Mouse (Mus musculus): ENCODE data around the gene Creg1. TPM values are rescaled to one million over a fixed set of nuclear protein-coding genes. Genes with fewer than 3 reads are reported as not detected.

The Creg1 gene
- polyA plus RNA-seq, 1 experiment = not detected

DNA sequence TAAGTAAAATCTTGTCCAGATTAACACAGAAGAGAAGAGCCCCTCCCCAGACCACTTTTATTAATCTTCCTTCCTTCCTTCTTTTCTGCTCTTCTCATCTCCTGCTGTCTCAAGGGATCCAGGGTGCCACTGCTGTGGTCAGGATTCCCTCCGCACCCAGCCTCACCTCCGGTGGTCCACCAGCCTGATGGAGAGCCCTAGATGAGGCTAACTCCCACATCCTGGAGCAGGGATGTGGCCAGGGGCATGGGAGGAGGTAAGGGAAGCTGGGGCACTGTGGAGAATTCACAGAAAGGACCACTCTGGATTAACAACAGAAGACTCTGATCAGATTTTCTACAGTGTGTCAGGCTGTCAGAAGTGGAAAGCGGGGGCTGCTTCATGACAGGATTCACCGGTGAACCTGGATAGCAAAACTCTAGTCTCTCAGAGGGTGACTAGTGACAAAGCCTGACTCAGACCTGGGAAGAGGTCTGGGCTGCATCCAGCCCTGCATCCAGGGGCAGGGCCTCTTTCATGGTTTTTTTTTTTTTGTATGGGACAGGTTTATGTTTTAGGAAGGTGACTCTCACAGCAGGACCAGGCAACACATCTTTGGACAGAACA is 38.4 kb upstream of the Creg1 start:
- no peaks in the 10 kb centered on the region for H3K4me1 ChIP-seq (ENCODE audit: control insufficient read depth, insufficient read depth, low read length)
- no peak for TF ChIP-seq CTCF (IDR thresholded peaks at IDR 0.05; ENCODE audit: insufficient read depth, low read depth, low read length)
- no peak for TF ChIP-seq POLR2A (IDR thresholded peaks at IDR 0.05; ENCODE audit: insufficient read depth, low read depth, low read length)
- H3K4me3 ChIP-seq (ENCODE audit: insufficient read depth, low read depth, low read length) = no peak overlapping the region
- no peak overlapping the region for H3K27ac ChIP-seq (ENCODE audit: insufficient read depth, low read depth, low read length)
- 95% methylated on average over 4 of the region's 4 CpGs for WGBS

DNA sequence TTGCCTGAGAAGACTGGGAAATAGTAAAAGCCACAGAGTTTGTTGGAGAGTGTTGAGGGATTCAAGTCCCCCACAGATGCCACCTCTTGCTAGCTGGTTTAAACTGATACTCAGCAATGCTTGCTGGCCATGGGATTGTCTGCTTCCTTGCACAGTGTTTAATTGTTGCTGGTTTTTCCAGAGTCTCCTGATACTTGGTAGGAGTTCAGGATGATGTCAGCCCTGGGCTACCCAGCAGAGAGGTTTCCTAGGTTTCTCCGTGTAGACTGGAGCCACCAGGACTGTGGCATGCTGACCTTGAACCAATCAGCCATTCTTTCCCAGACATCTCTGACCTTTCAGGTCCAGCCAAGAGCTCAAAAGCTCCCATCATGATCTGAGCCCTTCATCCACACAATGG is 36.6 kb upstream of the Creg1 start:
- TF ChIP-seq POLR2A (IDR thresholded peaks at IDR 0.05; ENCODE audit: insufficient read depth, low read depth, low read length) = no peak
- TF ChIP-seq CTCF (IDR thresholded peaks at IDR 0.05; ENCODE audit: insufficient read depth, low read depth, low read length) = no peak
- H3K27ac ChIP-seq (ENCODE audit: insufficient read depth, low read depth, low read length) = no peak overlapping the region
- no peak overlapping the region for H3K4me3 ChIP-seq (ENCODE audit: insufficient read depth, low read depth, low read length)
- WGBS = 56% methylated on average over 1 of the region's 1 CpGs
- H3K4me1 ChIP-seq (ENCODE audit: control insufficient read depth, insufficient read depth, low read length) = no peaks in the 10 kb centered on the region

DNA sequence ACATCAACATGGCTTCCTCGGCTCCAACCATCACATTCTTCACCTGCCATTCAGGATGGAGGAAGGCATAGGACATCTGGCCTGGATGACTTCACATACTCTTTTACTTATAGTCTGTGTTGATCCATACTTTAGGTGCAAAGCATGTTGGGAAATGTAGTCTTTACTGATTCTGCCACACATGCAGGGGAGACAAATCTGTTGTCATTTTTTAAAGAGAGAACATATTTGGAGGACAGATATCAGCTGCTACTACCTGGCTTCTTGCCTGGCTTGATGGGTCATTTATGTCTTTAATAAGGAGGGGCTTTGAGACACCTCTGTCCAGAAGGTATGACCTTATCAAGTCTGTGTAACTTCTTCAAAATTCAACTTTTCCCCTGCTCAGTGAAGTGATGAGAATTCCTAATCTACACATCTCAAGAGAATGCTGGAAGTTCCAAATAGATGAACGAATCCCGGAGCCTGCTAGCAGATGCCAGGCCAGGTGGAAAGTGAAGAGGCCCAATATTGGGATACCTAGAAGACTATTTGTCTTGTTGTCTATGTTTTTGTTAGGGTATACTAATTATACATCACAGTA is 35.4 kb upstream of the Creg1 start:
- H3K27ac ChIP-seq (ENCODE audit: insufficient read depth, low read depth, low read length) = no peak overlapping the region
- no peak overlapping the region for H3K4me3 ChIP-seq (ENCODE audit: insufficient read depth, low read depth, low read length)
- 98% methylated on average over 3 of the region's 3 CpGs for WGBS
- no peak for TF ChIP-seq CTCF (IDR thresholded peaks at IDR 0.05; ENCODE audit: insufficient read depth, low read depth, low read length)
- H3K4me1 ChIP-seq (ENCODE audit: control insufficient read depth, insufficient read depth, low read length) = no peaks in the 10 kb centered on the region

DNA sequence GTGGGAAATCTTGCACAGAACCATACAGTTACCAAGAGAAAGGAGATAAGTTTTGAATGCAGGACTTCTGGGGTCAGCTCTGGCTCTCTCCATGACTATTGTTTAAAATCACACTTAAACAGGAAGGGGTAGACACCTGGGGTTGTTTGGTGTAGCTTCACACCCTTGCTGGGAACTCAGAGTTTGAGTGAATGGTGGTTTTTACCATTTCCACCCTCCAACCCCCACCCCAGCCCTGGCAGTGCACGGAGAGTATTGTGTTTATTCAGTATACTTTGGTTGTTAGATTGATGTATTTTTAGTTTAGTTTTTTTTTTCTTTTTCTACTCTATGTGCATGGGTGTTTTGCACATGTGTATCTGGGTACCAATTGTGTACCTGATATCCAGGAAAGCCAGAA is 33.4 kb upstream of the Creg1 start:
- Histone ChIP-seq H3K4me1 (ENCODE audit: control insufficient read depth, insufficient read depth, low read length) (no peaks in the 10 kb centered on the region), H3K4me3 (ENCODE audit: insufficient read depth, low read depth, low read length) (no peak overlapping the region), H3K27ac (ENCODE audit: insufficient read depth, low read depth, low read length) (no peak overlapping the region)
- TF ChIP-seq CTCF (IDR thresholded peaks at IDR 0.05; ENCODE audit: insufficient read depth, low read depth, low read length) (no peak), POLR2A (IDR thresholded peaks at IDR 0.05; ENCODE audit: insufficient read depth, low read depth, low read length) (no peak)
- 39% methylated on average over 1 of the region's 1 CpGs for WGBS

DNA sequence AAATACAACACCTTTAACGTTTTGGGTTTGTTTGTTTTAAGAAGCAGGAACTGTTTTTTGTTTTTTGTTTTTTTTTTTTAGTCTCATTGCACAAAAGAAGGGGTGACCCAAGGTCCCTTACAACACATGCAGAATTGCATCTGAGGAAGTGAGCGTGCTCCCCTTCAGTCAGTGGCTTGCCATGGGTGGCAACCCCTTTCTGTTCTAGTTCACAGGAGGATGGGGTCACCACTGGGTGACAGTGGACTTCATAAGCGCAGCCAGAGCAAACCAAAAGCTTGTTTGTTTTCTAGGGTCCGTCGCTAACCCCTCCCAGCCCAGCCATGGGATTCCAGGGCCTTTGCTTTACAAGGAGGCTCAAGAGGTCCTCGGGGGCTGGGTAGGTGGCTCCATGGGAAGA is 32.0 kb upstream of the Creg1 start:
- TF ChIP-seq POLR2A (IDR thresholded peaks at IDR 0.05; ENCODE audit: insufficient read depth, low read depth, low read length) = no peak
- TF ChIP-seq CTCF (IDR thresholded peaks at IDR 0.05; ENCODE audit: insufficient read depth, low read depth, low read length) = no peak
- WGBS = 85% methylated on average over 6 of the region's 6 CpGs
- H3K27ac ChIP-seq (ENCODE audit: insufficient read depth, low read depth, low read length) = no peak overlapping the region
- no peaks in the 10 kb centered on the region for H3K4me1 ChIP-seq (ENCODE audit: control insufficient read depth, insufficient read depth, low read length)
- no peak overlapping the region for H3K4me3 ChIP-seq (ENCODE audit: insufficient read depth, low read depth, low read length)

DNA sequence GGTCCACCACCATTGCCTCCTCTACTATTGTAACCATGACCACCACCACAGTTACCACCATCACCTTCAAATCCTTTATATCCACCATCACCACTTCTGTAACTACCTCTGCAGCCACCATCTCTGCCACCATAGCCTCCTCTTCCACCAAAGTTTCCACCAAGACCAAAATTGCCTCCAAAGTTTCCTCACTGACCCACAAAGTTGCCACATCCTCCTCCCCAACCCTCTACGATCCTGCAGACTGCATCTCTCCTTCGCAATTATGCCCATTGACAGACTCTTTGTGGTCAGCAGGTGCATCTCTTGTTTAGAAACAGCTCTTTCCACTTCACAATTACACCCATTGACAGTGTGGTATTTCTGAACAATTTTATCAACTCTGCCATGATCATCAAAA is 28.7 kb upstream of the Creg1 start:
- TF ChIP-seq POLR2A (IDR thresholded peaks at IDR 0.05; ENCODE audit: insufficient read depth, low read depth, low read length) (no peak), CTCF (IDR thresholded peaks at IDR 0.05; ENCODE audit: insufficient read depth, low read depth, low read length) (no peak)
- WGBS = 95% methylated on average over 2 of the region's 2 CpGs
- H3K4me3 ChIP-seq (ENCODE audit: insufficient read depth, low read depth, low read length) = no peak overlapping the region
- no peak overlapping the region for H3K27ac ChIP-seq (ENCODE audit: insufficient read depth, low read depth, low read length)
- no peaks in the 10 kb centered on the region for H3K4me1 ChIP-seq (ENCODE audit: control insufficient read depth, insufficient read depth, low read length)

DNA sequence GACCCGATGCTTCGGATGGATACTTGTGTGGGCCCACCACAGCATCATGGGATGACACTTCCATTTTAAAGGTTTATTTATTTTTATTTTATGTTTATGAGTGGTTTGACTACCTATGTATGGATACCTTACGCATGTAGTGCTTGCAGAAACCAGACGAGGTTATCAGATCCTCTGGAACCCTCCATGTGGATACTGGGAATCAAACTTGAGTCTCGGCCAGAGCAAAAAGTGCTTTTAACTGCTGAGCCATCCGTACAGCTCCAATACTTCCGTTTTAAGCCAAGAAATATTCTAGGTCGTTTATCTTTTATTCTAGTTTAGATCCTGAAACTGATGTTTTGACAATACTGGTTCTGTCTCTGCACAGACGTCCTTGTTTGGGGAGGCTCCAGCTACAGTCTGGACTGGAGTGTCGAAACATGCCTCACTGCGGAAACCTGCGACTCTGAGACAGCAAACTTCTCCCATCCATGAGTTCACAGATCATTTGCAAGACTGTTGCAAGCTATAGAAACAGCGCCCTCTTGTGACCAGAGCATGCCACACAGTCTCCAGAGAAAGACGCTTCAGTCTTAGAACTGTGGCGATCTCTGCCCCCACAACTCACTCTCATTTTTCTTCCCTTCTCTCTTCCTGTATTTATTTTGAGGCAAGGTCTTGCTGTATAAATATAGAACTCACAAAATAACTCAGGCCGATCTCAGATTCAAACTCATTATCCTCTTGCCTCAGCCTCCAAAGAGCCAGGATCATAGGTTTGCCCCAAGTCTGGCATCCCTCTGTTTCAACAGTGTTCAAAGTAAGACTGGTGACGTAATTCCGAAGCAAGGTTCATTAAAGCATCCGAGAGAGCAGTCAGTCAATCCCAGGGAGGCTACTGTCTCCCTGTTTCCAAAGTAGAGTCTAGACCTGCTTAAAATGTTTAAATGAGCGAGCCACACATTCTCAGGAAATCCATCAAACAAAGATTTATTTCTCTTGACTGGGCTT is 27.4 kb upstream of the Creg1 start:
- Histone ChIP-seq H3K27ac (ENCODE audit: insufficient read depth, low read depth, low read length) (no peak overlapping the region), H3K4me3 (ENCODE audit: insufficient read depth, low read depth, low read length) (no peak overlapping the region), H3K4me1 (ENCODE audit: control insufficient read depth, insufficient read depth, low read length) (no peaks in the 10 kb centered on the region)
- WGBS = 29% methylated on average over 20 of the region's 20 CpGs
- peak; percentile 52 for TF ChIP-seq CTCF (IDR thresholded peaks at IDR 0.05; ENCODE audit: insufficient read depth, low read depth, low read length)
- no peak for TF ChIP-seq POLR2A (IDR thresholded peaks at IDR 0.05; ENCODE audit: insufficient read depth, low read depth, low read length)

DNA sequence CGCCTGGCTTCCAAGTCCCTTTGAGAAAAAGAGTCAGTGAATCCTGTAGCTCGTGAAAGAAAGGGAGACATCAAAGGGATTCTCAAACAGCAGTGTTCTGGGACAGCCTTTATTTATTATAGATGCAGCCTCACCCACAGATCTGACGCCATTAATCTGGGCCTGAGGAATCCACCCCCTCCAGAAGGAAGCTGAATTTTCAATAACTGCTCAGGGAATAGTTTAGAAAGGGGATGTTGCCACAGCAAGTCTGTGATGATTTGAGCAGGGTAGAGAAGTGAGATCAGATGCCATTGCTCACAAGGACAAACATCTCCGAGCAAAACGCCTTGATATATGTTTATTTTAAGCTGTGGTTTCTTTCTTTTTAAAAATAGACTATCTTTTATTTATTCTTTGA is 26.1 kb upstream of the Creg1 start:
- Histone ChIP-seq H3K4me3 (ENCODE audit: insufficient read depth, low read depth, low read length) (no peak overlapping the region), H3K4me1 (ENCODE audit: control insufficient read depth, insufficient read depth, low read length) (no peaks in the 10 kb centered on the region), H3K27ac (ENCODE audit: insufficient read depth, low read depth, low read length) (no peak overlapping the region)
- TF ChIP-seq CTCF (IDR thresholded peaks at IDR 0.05; ENCODE audit: insufficient read depth, low read depth, low read length) = no peak
- no peak for TF ChIP-seq POLR2A (IDR thresholded peaks at IDR 0.05; ENCODE audit: insufficient read depth, low read depth, low read length)
- WGBS = 72% methylated on average over 5 of the region's 5 CpGs

DNA sequence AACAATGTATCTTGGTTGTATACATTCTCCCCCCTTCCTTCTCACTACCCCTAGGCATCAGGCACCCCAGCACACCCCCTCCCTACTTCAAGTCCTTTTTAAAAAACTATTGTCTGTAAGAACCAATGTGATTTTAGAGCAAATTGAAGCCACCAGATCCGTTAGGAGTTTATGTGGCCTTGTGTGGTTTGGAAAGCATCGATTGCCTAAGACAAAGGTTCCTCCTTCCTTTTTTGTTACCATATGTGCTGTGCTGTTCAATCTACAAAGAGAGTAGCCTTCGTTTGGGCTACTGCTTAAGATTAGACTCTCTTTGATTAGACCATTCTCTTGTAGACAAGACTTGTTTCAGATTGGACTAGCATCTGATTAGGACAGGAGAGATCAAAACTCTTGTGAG is 25.7 kb upstream of the Creg1 start:
- 53% methylated on average over 3 of the region's 3 CpGs for WGBS

More for the DNA sequence above, 25.7 kb upstream of the Creg1 start:
- Histone ChIP-seq H3K4me3 (ENCODE audit: insufficient read depth, low read depth, low read length) (no peak overlapping the region), H3K4me1 (ENCODE audit: control insufficient read depth, insufficient read depth, low read length) (no peaks in the 10 kb centered on the region), H3K27ac (ENCODE audit: insufficient read depth, low read depth, low read length) (no peak overlapping the region)
- TF ChIP-seq POLR2A (IDR thresholded peaks at IDR 0.05; ENCODE audit: insufficient read depth, low read depth, low read length) (no peak), CTCF (IDR thresholded peaks at IDR 0.05; ENCODE audit: insufficient read depth, low read depth, low read length) (no peak)
